Mouse (Mus musculus) liver, embryonic 14.5 days (tissue): Measurements from ENCODE around the gene Ptrh2. TPM values are rescaled to one million over a fixed set of nuclear protein-coding genes. Genes with fewer than 3 reads are reported as not detected.

Source experiments
- ATAC-seq: fragments of 200-750 bp; cut with Nextera tagmentation; 2 replicates; pipeline ENCODE4 v1.8.0; 2017; ENCODE audit warnings: moderate number of reproducible peaks, mild to moderate bottlenecking, moderate library complexity; ENCODE audit not compliant: insufficient read depth
- DNase-seq, 3 experiments: peaks; one replicate each; pipeline ENCODE4 v3.0.0-alpha.2; 2012 to 2013; ENCODE audit warnings: low read depth in 3 of 3, low spot score in 3 of 3
- H3K27ac ChIP-seq: fragments of 300-500 bp; sonication (generic); 2 replicates; pipeline ENCODE4 v1.5.1; 2014; ENCODE audit warnings: moderate library complexity, mild to moderate bottlenecking, control low read depth, inconsistent platforms
- H3K27me3 ChIP-seq: fragments of 300-500 bp; sonication (generic); 2 replicates; pipeline ENCODE4 v1.6.1; 2014; ENCODE audit warnings: mild to moderate bottlenecking, low read length, moderate library complexity; ENCODE audit not compliant: control insufficient read depth, insufficient read depth
- H3K36me3 ChIP-seq: fragments of 300-500 bp; sonication (generic); replicated peaks from 2 replicates; pipeline ENCODE4 v1.6.1; 2014; ENCODE audit warnings: low read depth; ENCODE audit not compliant: control insufficient read depth, insufficient read depth
- H3K4me1 ChIP-seq, 2 experiments: fragments of 200-500 bp in 1 of 2; fragments of 300-500 bp in 1 of 2; sonication (generic) in 1 of 2; replicated peaks; 2 replicates each; pipeline ENCODE4 v1.6.1; 2012 to 2014; ENCODE audit warnings: antibody characterized with exemption in 1 of 2, inconsistent platforms in 1 of 2, low read length in 1 of 2; ENCODE audit not compliant: control insufficient read depth in 2 of 2, insufficient read depth in 2 of 2
- H3K4me2 ChIP-seq: fragments of 300-500 bp; sonication (generic); 2 replicates; pipeline ENCODE4 v1.6.1; 2014; ENCODE audit warnings: low read depth, mild to moderate bottlenecking, control low read depth, moderate library complexity
- H3K4me3 ChIP-seq, 2 experiments: fragments of 200-500 bp in 1 of 2; fragments of 300-500 bp in 1 of 2; sonication (generic) in 1 of 2; 2 replicates each; pipeline ENCODE4 v1.5.1; 2012 to 2014; ENCODE audit warnings: low read depth in 2 of 2, low read length in 2 of 2, mild to moderate bottlenecking in 2 of 2, control low read depth in 1 of 2, inconsistent platforms in 1 of 2, moderate library complexity in 1 of 2; ENCODE audit not compliant: insufficient read depth in 1 of 2
- H3K9ac ChIP-seq: fragments of 300-500 bp; sonication (generic); replicated peaks from 2 replicates; pipeline ENCODE4 v1.6.1; 2014; ENCODE audit warnings: mild to moderate bottlenecking, control low read depth, moderate library complexity
- H3K9me3 ChIP-seq: fragments of 300-500 bp; sonication (generic); 2 replicates; pipeline ENCODE4 v1.6.1; 2016; ENCODE audit warnings: low read length, mixed read lengths; ENCODE audit not compliant: control insufficient read depth
- CTCF ChIP-seq: IDR thresholded peaks from 2 replicates; pipeline ENCODE4 v1.5.1; 2016; ENCODE audit warnings: antibody characterized with exemption, low read depth, control low read depth
- EP300 ChIP-seq: IDR thresholded peaks from 2 replicates; pipeline ENCODE4 v1.6.1; 2016; ENCODE audit warnings: antibody characterized with exemption, low read depth
- WGBS: fragments of 180-500 bp; shearing (Covaris S2); extraction: QIAGEN DNeasy Blood & Tissue Kit; methylation state at CpG from one replicate; pipeline ENCODE4 v1.1.7; 2014; ENCODE audit not compliant: insufficient replicate concordance; 5-methylcytosine and 5-hydroxymethylcytosine counted together
- polyA plus RNA-seq, 2 experiments: library from polyadenylated mRNA; depleted of rRNA in 1 of 2; stranded (reverse) in 1 of 2; unstranded in 1 of 2; fragments of >200 nt; fragmentation: Nextera tagmentation in 1 of 2; extraction: Ambion mirVana in 1 of 2; gene quantifications; 2 replicates each; pipeline versions ENCODE4 v1.2.1 to v1.2.3; 2012 to 2014

Ptrh2 gene
- polyA plus RNA-seq, 2 experiments, result 10.5 to 20.9 TPM

GRCm38 (mm10) chr11:86724982-86725381 is 41.2 kb downstream of the Ptrh2 start:
- 84% methylated on average over 7 of the region's 7 CpGs for WGBS
- no peak overlapping the region for H3K4me2 ChIP-seq
- H3K4me1 ChIP-seq, result no peaks in the 10 kb centered on the region; a peak in 1 of 4 replicates
- ATAC-seq (no peak), DNase-seq (no peak)
- no peaks in the 10 kb centered on the region for H3K9me3 ChIP-seq
- H3K27me3 ChIP-seq, result no peaks in the 10 kb centered on the region
- no peak overlapping the region for H3K9ac ChIP-seq
- H3K36me3 ChIP-seq, result peaks cover 76% of the 10 kb centered on the region
- no peak overlapping the region for H3K27ac ChIP-seq
- TF ChIP-seq EP300, result no peak
- TF ChIP-seq CTCF, result no peak
- H3K4me3 ChIP-seq, result no peak overlapping the region

DNA sequence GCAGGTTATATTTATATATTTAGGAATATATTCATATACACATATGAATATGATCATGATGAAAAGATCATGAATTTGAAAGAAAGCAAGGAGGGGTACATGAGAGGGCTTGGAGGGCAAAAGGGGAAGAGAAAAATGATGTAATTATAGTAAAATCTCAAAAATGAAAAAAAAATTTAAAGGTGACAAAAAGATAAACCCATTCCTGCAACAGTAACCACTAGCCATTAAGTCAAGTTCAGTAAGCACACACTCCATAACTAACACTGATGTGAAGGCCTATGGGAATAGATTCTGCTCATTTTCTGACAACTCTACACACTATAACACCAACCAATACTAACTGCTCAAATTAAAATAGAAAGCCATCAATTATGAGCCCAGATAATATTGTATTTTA is 41.8 kb downstream of the Ptrh2 start:
- ATAC-seq (no peak), DNase-seq (no peak)
- no peaks in the 10 kb centered on the region; a peak in 1 of 4 replicates for H3K4me1 ChIP-seq
- no peak overlapping the region for H3K4me2 ChIP-seq
- no peak overlapping the region for H3K27ac ChIP-seq
- H3K27me3 ChIP-seq, result no peaks in the 10 kb centered on the region
- H3K9ac ChIP-seq, result no peak overlapping the region
- TF ChIP-seq EP300, result no peak
- no peak for TF ChIP-seq CTCF
- H3K4me3 ChIP-seq, result no peak overlapping the region
- no peaks in the 10 kb centered on the region for H3K9me3 ChIP-seq
- peaks cover 74% of the 10 kb centered on the region for H3K36me3 ChIP-seq

DNA sequence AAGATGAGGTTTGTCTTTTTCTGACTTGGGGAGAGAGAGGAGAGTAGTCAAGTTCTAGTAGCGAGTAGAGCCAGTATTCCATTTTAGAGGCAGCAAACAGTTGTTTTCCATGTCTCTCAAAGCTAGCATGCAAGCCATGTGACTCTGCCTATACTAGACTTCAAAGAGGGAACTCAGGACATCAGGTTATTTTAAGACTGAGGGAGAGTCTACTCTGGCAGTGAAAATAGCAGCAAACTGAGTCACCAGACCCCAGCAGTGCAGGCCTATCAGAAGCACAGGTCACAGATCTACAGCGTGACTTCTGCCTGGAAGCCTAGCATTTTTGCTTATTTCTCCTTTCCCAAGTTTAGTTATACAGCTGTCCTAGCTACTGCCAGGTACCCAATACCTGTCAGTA is 47.7 kb downstream of the Ptrh2 start:
- no peaks in the 10 kb centered on the region for H3K4me1 ChIP-seq
- H3K9ac ChIP-seq, result no peak overlapping the region
- no peaks in the 10 kb centered on the region for H3K27me3 ChIP-seq
- ATAC-seq (no peak), DNase-seq (no peak)
- no peak overlapping the region for H3K4me2 ChIP-seq
- WGBS, result 84% methylated on average over 2 of the region's 2 CpGs
- H3K4me3 ChIP-seq, result no peak overlapping the region
- H3K27ac ChIP-seq, result no peak overlapping the region
- H3K36me3 ChIP-seq, result peaks cover 79% of the 10 kb centered on the region
- no peaks in the 10 kb centered on the region for H3K9me3 ChIP-seq
- no peak for TF ChIP-seq EP300
- no peak for TF ChIP-seq CTCF

GRCm38 (mm10) chr11:86734241-86734939 is 50.6 kb downstream of the Ptrh2 start:
- Histone ChIP-seq H3K9ac (no peak overlapping the region), H3K4me2 (no peak overlapping the region), H3K4me3 (no peak overlapping the region), H3K36me3 (peaks cover 58% of the 10 kb centered on the region), H3K4me1 (peaks cover 18 to 23% of the 10 kb centered on the region in 2 experiments), H3K27me3 (no peaks in the 10 kb centered on the region), H3K9me3 (no peaks in the 10 kb centered on the region), H3K27ac (no peak overlapping the region; the same call in 1 of the 2 replicates)
- 82% methylated on average over 10 of the region's 10 CpGs for WGBS
- DNase-seq (no peak), ATAC-seq (no peak)
- TF ChIP-seq CTCF, result no peak
- no peak for TF ChIP-seq EP300

- H3K27me3 ChIP-seq, result no peaks in the 10 kb centered on the region
- ATAC-seq (no peak), DNase-seq (no peak)
- peaks cover 23 to 29% of the 10 kb centered on the region in 2 experiments for H3K4me1 ChIP-seq
- H3K27ac ChIP-seq, result no peak overlapping the region
- H3K9ac ChIP-seq, result no peak overlapping the region
- TF ChIP-seq EP300 (no peak), CTCF (no peak)
- 84% methylated on average over 4 of the region's 4 CpGs for WGBS
- H3K4me3 ChIP-seq, result no peak overlapping the region
- H3K9me3 ChIP-seq, result no peaks in the 10 kb centered on the region
- peaks cover 54% of the 10 kb centered on the region for H3K36me3 ChIP-seq
- no peak overlapping the region for H3K4me2 ChIP-seq
These were observed 51.2 kb downstream of the Ptrh2 start for GRCm38 (mm10) chr11:86734993-86735392.
